Comparison of ENCODE assay signal across 25 mouse cellular contexts in the genomic region with DNA sequence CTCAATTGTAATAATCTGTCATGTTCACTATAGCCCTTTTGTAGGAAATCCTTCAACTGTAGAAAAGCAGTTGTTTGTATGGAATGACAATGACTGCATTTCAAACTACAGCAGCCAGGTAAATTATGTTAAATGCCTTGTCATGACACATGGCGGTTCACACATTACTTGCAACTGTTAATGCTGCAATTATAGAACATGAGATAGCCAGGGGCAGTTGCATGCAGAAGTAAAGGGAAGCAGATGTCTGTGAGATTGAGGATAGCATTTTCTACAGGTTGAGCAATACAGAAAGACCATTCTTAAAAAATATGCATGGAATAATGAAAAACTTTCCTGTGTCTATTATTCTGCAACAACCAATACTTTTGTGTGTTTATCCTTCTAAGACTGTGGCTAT.
DNase-seq lines count a peak whose midpoint lies in the region; ATAC-seq and TF ChIP-seq lines count a peak whose summit lies in the region.
"Had no signal": no experiment of that assay in that cellular context is flagged by ENCODE, and none has a peak within 500 bp of the region (broad histone marks: within the 10 kb centered on the region; RNA-seq: fewer than 3 reads in every experiment).

No protein-coding gene starts in this region.

- H3K9ac ChIP-seq in MEL (ENCODE audit: control insufficient read depth, low read depth, low read length, poor library complexity, severe bottlenecking), result no peak overlapping the region
- no peak overlapping the region for H3K9ac ChIP-seq in liver, postnatal 0 days (replicated peaks)
- H3K9ac ChIP-seq: embryonic facial prominence, embryonic 12.5 days; forebrain, embryonic 13.5 days; forebrain, embryonic 15.5 days; forebrain, postnatal 0 days had no signal

- TF ChIP-seq EP300 in MEL (IDR thresholded peaks at IDR 0.05; ENCODE audit: low read depth in 1 of 2, low read length in 2 of 2), result no peak
- no peak for TF ChIP-seq EP300 in liver, postnatal 0 days (IDR thresholded peaks at IDR 0.05; ENCODE audit: low read depth)

- peaks cover 0 to 4% of the 10 kb centered on the region in 2 experiments; a peak in 1 of 4 replicates for H3K36me3 ChIP-seq in MEL (ENCODE audit: control insufficient read depth in 1 of 2, insufficient read depth in 2 of 2, low read length in 2 of 2)
- no peaks in the 10 kb centered on the region for H3K36me3 ChIP-seq in liver, postnatal 0 days (replicated peaks; ENCODE audit: insufficient read depth, low read length)
- H3K36me3 ChIP-seq: embryonic facial prominence, embryonic 10.5 days; embryonic facial prominence, embryonic 12.5 days; forebrain, embryonic 15.5 days had no signal

- H3K9me3 ChIP-seq in MEL (replicated peaks; ENCODE audit: insufficient read depth, low read length), result no peaks in the 10 kb centered on the region
- H3K9me3 ChIP-seq in liver, postnatal 0 days (ENCODE audit: low read length), result no peaks in the 10 kb centered on the region
- H3K9me3 ChIP-seq: embryonic facial prominence, embryonic 10.5 days; embryonic facial prominence, embryonic 12.5 days; forebrain, embryonic 13.5 days; forebrain, embryonic 15.5 days had no signal

- H3K4me3 ChIP-seq in MEL (ENCODE audit: control insufficient read depth in 1 of 2, insufficient read depth in 1 of 2, low read depth in 2 of 2, low read length in 2 of 2), result no peak overlapping the region
- no peak overlapping the region for H3K4me3 ChIP-seq in liver, postnatal 0 days (ENCODE audit: low read depth, low read length)
- H3K4me3 ChIP-seq: embryonic facial prominence, embryonic 10.5 days; embryonic facial prominence, embryonic 12.5 days; forebrain, embryonic 13.5 days; forebrain, embryonic 15.5 days had no signal

- no peak overlapping the region for H3K4me2 ChIP-seq in liver, postnatal 0 days (ENCODE audit: low read depth, low read length)
- H3K4me2 ChIP-seq: embryonic facial prominence, embryonic 12.5 days; forebrain, embryonic 13.5 days; forebrain, embryonic 15.5 days had no signal

- TF ChIP-seq RAD21 in MEL (IDR thresholded peaks at IDR 0.05; ENCODE audit: low read depth, low read length), result no peak

- peak; percentile 46 for ATAC-seq in common myeloid progenitor, adult 5-6 weeks (replicated peaks; ENCODE audit: low read depth, poor library complexity, severe bottlenecking)
- ATAC-seq in megakaryocyte progenitor cell, adult 5-6 weeks (replicated peaks; ENCODE audit: poor library complexity), result peak; percentile 69
- ATAC-seq in liver, postnatal 0 days, result no peak
- ATAC-seq: activated CD4-positive, CD25-positive, alpha-beta regulatory T cell, adult 4 months; forebrain, embryonic 13.5 days; forebrain, embryonic 15.5 days; forebrain, postnatal 0 days; Patski had no signal

- no peaks in the 10 kb centered on the region for H3K79me2 ChIP-seq in MEL (ENCODE audit: control insufficient read depth, insufficient read depth, low read length, poor library complexity)

- H3K27me3 ChIP-seq in MEL (ENCODE audit: control insufficient read depth in 1 of 2, insufficient read depth in 2 of 2, low read length in 2 of 2), result no peaks in the 10 kb centered on the region
- H3K27me3 ChIP-seq in liver, postnatal 0 days (ENCODE audit: insufficient read depth, low read length), result no peaks in the 10 kb centered on the region
- H3K27me3 ChIP-seq: embryonic facial prominence, embryonic 12.5 days; forebrain, embryonic 13.5 days; forebrain, embryonic 15.5 days; Patski had no signal

- 45% methylated on average over 1 of the region's 1 CpGs for WGBS in liver, postnatal 0 days (ENCODE audit: insufficient replicate concordance)

- TF ChIP-seq CTCF in MEL (IDR thresholded peaks at IDR 0.05 in 2 of 3, conservative IDR thresholded peaks at IDR 0.05 in 1 of 3; ENCODE audit: control insufficient read depth in 1 of 3, insufficient read depth in 1 of 3, low read depth in 2 of 3, low read length in 3 of 3, poor library complexity in 1 of 3, severe bottlenecking in 1 of 3), result no peak
- TF ChIP-seq CTCF in liver, postnatal 0 days (IDR thresholded peaks at IDR 0.05; ENCODE audit: low read depth), result no peak

- TF ChIP-seq POLR2A in MEL (IDR thresholded peaks at IDR 0.05; ENCODE audit: control insufficient read depth in 1 of 2, insufficient read depth in 1 of 2, low read depth in 1 of 2, low read length in 2 of 2, poor library complexity in 1 of 2), result no peak

- no peak overlapping the region for H3K27ac ChIP-seq in MEL (ENCODE audit: control insufficient read depth, low read depth, low read length)
- no peak overlapping the region for H3K27ac ChIP-seq in liver, postnatal 0 days (ENCODE audit: low read depth)
- H3K27ac ChIP-seq: embryonic facial prominence, embryonic 10.5 days; embryonic facial prominence, embryonic 12.5 days; forebrain, embryonic 13.5 days; forebrain, embryonic 15.5 days had no signal

- peaks cover 4 to 11% of the 10 kb centered on the region in 2 experiments; a peak in 3 of 4 replicates for H3K4me1 ChIP-seq in MEL (ENCODE audit: control insufficient read depth in 1 of 2, insufficient read depth in 2 of 2, low read length in 2 of 2)
- H3K4me1 ChIP-seq in liver, postnatal 0 days (ENCODE audit: insufficient read depth), result no peaks in the 10 kb centered on the region
- H3K4me1 ChIP-seq: embryonic facial prominence, embryonic 12.5 days had no signal

- DNase-seq in 416B (ENCODE audit: low read depth) (peak; percentile 75), MEL (ENCODE audit: low read depth, low spot score) (peak; percentile 12)
- DNase-seq in ovary, postnatal 14 days (ENCODE audit: low spot score), result no peak
- DNase-seq in liver, postnatal 0 days, result no peak
- no peak for DNase-seq in layer of hippocampus, adult 9-11 months
- no peak for DNase-seq in gastrocnemius, postnatal 10 days
- DNase-seq: adrenal gland, adult 8-10 months; adrenal gland, postnatal 14 days; adrenal gland, postnatal 36 days; B cell, adult 2 months; cerebellum, adult 11 months; cerebellum, adult 18-20 months; cerebellum, adult 8-10 months; cerebellum, adult 9-11 months; cerebellum, postnatal 14 days; cerebellum, postnatal 36 days; forebrain, postnatal 0 days had no signal

TF ChIP-seq in MEL, 35 proteins besides CTCF, POLR2A, EP300 and RAD21:
- TF ChIP-seq KAT2A (conservative IDR thresholded peaks at IDR 0.05; ENCODE audit: low read depth, low read length) (no peak), NELFE (IDR thresholded peaks at IDR 0.05; ENCODE audit: low read depth, low read length) (no peak), MEF2A (IDR thresholded peaks at IDR 0.05; ENCODE audit: extremely low read depth, insufficient replicate concordance, low read depth, low read length, poor library complexity, severe bottlenecking) (no peak), ZMIZ1 (IDR thresholded peaks at IDR 0.05; ENCODE audit: low read depth, low read length) (no peak), USF1 (IDR thresholded peaks at IDR 0.05; ENCODE audit: low read depth, low read length) (no peak), CHD1 (IDR thresholded peaks at IDR 0.05; ENCODE audit: low read depth, low read length) (no peak), ZC3H11A (IDR thresholded peaks at IDR 0.05; ENCODE audit: low read depth, low read length) (no peak), MYB (IDR thresholded peaks at IDR 0.05; ENCODE audit: low read depth, low read length) (no peak), ELF1 (IDR thresholded peaks at IDR 0.05; ENCODE audit: low read depth, low read length) (no peak), USF2 (IDR thresholded peaks at IDR 0.05; ENCODE audit: borderline replicate concordance in 1 of 2, insufficient read depth in 1 of 2, low read depth in 1 of 2, low read length in 2 of 2) (no peak), MAX (IDR thresholded peaks at IDR 0.05; ENCODE audit: low read length) (no peak), E2F4 (IDR thresholded peaks at IDR 0.05; ENCODE audit: borderline replicate concordance, low read depth, low read length) (no peak), ZKSCAN1 (IDR thresholded peaks at IDR 0.05; ENCODE audit: low read depth, low read length) (no peak), GABPA (IDR thresholded peaks at IDR 0.05; ENCODE audit: low read depth, low read length) (no peak), TAL1 (IDR thresholded peaks at IDR 0.05; ENCODE audit: low read length) (no peak), MAFK (IDR thresholded peaks at IDR 0.05; ENCODE audit: borderline replicate concordance, low read depth, low read length) (no peak), ETS1 (IDR thresholded peaks at IDR 0.05; ENCODE audit: low read depth, low read length) (no peak)
TF ChIP-seq in MEL: peak in this region for 0.

Comparison
In these comparisons a context has a peak if more than half of its experiments do, and no peak if none do; other contexts are left out.
1. DNase-seq: peak in 416B (single experiment) and MEL (single experiment); none in ovary, postnatal 14 days (single experiment), liver, postnatal 0 days (single experiment), layer of hippocampus, adult 9-11 months (single experiment) and gastrocnemius, postnatal 10 days (single experiment).